Mouse (Mus musculus) heart, embryonic 16.5 days (tissue): Measurements from ENCODE around the gene Dhx40. TPM values are rescaled to one million over a fixed set of nuclear protein-coding genes. Genes with fewer than 3 reads are reported as not detected.
A peak's percentile ranks its signal among the peaks of the same experiment; 100 is the strongest.

Source experiments
- ATAC-seq: fragments of 200-750 bp; cut with Nextera tagmentation; replicated peaks from 2 replicates; pipeline ENCODE4 v1.8.0; 2017; ENCODE audit warnings: moderate number of reproducible peaks; ENCODE audit not compliant: insufficient read depth, low FRiP score; ENCODE audit errors: extremely low read depth
- H3K27ac ChIP-seq: fragments of 300-500 bp; sonication (generic); 2 replicates; pipeline ENCODE4 v1.5.1; 2014; ENCODE audit warnings: mild to moderate bottlenecking, low read length, control low read depth, moderate library complexity
- H3K27me3 ChIP-seq: fragments of 300-500 bp; sonication (generic); 2 replicates; pipeline ENCODE4 v1.6.1; 2014; ENCODE audit warnings: low read length, mixed read lengths; ENCODE audit not compliant: control insufficient read depth, insufficient read depth
- H3K36me3 ChIP-seq: fragments of 300-500 bp; sonication (generic); 2 replicates; pipeline ENCODE4 v1.6.1; 2014; ENCODE audit not compliant: control insufficient read depth, insufficient read depth
- H3K4me1 ChIP-seq: fragments of 300-500 bp; sonication (generic); 2 replicates; pipeline ENCODE4 v1.6.1; 2014; ENCODE audit warnings: low read length, mixed read lengths; ENCODE audit not compliant: control insufficient read depth, insufficient read depth
- H3K4me2 ChIP-seq: fragments of 300-500 bp; sonication (generic); 2 replicates; pipeline ENCODE4 v1.6.1; 2014; ENCODE audit warnings: low read depth, mild to moderate bottlenecking, control low read depth, low read length
- H3K4me3 ChIP-seq: fragments of 300-500 bp; sonication (generic); 2 replicates; pipeline ENCODE4 v1.5.1; 2014; ENCODE audit warnings: mild to moderate bottlenecking, control low read depth, low read length
- H3K9ac ChIP-seq: fragments of 300-500 bp; sonication (generic); 2 replicates; pipeline ENCODE4 v1.6.1; 2014; ENCODE audit warnings: low read length, control low read depth
- H3K9me3 ChIP-seq: fragments of 300-500 bp; sonication (generic); replicated peaks from 2 replicates; pipeline ENCODE4 v1.6.1; 2016; ENCODE audit warnings: low read length; ENCODE audit not compliant: control insufficient read depth
- WGBS: fragments of 180-500 bp; shearing (Covaris S2); extraction: QIAGEN DNeasy Blood & Tissue Kit; methylation state at CpG from one replicate; pipeline ENCODE4 v1.1.7; 2014; 5-methylcytosine and 5-hydroxymethylcytosine counted together
- polyA plus RNA-seq: library from polyadenylated mRNA; unstranded; fragments of >200 nt; fragmentation: Nextera tagmentation; extraction: Ambion mirVana; gene quantifications from 2 replicates; pipeline ENCODE4 v1.2.1, GENCODE M21; 2015

Dhx40 gene
- polyA plus RNA-seq, 1 experiment from 2014 or later, result 16.1 TPM

DNA sequence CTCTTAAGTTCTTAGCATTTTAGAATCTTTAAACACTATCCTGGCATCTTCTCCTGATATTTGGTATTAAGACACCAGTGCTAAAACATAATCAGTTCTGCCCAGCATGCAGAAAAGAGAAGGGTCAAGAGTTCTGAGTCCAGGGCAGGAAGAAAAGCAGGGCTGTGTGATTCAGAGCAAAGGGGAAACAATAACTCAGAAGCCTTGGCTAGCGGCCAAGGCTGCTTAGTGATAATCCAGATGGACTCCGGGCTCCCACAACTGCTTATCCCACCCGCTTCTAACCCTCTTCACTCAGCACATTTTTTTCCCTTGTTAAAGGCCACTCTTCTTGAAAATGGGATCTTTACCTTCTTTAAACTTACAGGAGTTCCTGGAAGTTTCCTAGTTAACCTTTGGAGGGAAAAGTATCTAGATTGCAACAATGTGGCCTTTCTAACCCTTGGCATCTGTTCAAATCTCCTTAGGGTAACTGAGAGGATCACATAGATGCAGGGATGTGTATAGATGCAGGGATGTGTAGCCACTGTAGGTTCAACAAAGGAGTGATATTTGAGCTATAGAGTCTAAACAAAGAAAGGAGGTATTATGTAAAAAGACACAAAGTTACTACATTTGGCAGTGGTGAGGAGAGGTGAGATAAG lies 33.1 kb upstream of the Dhx40 start:
- peak; percentile 80 for ATAC-seq
- Histone ChIP-seq H3K4me1 (peaks cover 24% of the 10 kb centered on the region), H3K9me3 (no peaks in the 10 kb centered on the region), H3K27me3 (no peaks in the 10 kb centered on the region), H3K36me3 (no peaks in the 10 kb centered on the region), H3K27ac (peak overlapping the region; percentile 81), H3K4me3 (no peak overlapping the region), H3K9ac (no peak overlapping the region), H3K4me2 (no peak overlapping the region)
- WGBS, result 5% methylated on average over 3 of the region's 3 CpGs

DNA sequence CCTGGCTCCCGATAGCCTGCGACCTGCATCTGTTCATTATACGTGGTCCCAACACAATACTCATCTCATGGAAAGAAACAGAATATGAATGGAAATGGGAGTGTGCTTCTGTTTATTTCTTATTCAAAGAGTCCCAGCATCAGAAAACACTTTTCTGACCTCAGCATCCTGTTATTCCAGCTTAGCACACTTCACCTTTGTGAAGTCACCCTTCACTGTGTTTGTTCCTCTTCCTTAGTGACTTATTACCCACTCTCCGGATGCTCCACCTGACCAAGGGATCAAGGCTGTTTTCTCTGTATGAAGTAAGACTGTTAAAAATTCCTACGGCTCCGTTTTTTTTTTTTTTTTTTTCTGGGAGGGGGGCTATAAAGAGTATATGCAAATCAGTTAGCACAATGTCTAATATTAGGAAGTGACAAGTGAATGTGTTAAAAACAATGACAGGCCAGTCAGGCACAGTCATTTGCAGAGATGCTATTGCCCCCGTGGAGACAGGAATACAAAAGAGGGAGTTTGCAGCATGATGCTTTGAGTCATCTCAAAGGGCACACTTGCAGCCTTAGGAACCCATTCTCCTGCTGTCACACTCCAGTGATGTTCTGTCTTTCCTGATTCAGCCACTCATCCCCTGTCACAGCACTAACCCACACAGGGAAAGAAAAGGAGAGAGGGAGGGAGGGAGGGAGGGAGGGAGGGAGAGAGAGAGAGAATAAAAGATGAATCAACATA lies 32.3 kb upstream of the Dhx40 start:
- Histone ChIP-seq H3K4me1 (peaks cover 24% of the 10 kb centered on the region), H3K36me3 (no peaks in the 10 kb centered on the region), H3K27ac (peak overlapping the region; percentile 81), H3K9me3 (no peaks in the 10 kb centered on the region), H3K27me3 (no peaks in the 10 kb centered on the region), H3K4me2 (no peak overlapping the region), H3K9ac (no peak overlapping the region), H3K4me3 (no peak overlapping the region)
- 41% methylated on average over 7 of the region's 7 CpGs for WGBS
- ATAC-seq, result no peak; the same call in 1 of the 2 replicates

DNA sequence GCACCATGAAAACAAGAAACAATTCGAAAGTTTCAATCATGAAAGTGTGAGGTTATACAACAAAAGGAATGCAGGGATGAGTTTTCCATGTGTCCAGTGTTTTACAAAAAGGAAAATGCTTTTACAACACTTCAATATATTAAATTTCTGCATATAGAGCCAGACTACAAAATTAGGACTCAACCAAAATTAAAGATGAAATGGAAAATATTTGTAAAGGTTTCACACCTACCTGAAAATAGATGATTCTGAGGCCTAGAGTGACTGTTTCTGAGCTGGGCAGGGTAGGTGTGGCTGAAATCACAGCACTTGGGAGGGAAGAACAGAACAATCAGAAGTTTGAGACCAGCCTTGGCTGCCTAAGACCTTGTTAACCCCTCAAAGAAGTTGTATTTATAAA lies 31.2 kb upstream of the Dhx40 start:
- Histone ChIP-seq H3K4me2 (no peak overlapping the region), H3K4me1 (peaks cover 24% of the 10 kb centered on the region), H3K9me3 (no peaks in the 10 kb centered on the region), H3K27me3 (no peaks in the 10 kb centered on the region), H3K9ac (no peak overlapping the region), H3K4me3 (no peak overlapping the region), H3K27ac (no peak overlapping the region; the same call in 1 of the 2 replicates), H3K36me3 (no peaks in the 10 kb centered on the region)
- WGBS, result 82% methylated on average over 1 of the region's 1 CpGs
- no peak for ATAC-seq

DNA sequence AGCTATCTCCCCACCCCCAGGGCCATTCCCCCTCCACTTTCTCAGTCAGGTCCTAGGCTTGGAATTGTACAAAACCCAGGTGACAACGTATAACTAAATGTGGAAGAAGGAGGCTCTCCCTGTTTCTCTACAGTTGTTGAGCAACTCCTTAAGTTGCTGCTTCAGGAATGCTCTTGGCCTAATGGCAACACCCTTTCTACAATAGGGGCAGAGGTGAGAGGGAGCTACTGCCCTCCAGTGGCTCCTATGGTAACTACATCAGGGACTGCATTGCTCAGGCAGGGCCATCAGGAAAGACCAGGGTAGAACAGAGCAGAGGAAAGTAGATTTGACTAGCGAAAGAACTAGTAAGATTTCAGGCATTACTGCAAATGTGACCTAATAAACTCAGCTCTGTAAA lies 28.8 kb upstream of the Dhx40 start:
- Histone ChIP-seq H3K9ac (no peak overlapping the region), H3K4me1 (peaks cover 19% of the 10 kb centered on the region), H3K36me3 (no peaks in the 10 kb centered on the region), H3K27me3 (no peaks in the 10 kb centered on the region), H3K4me3 (no peak overlapping the region), H3K27ac (no peak overlapping the region), H3K4me2 (no peak overlapping the region), H3K9me3 (no peaks in the 10 kb centered on the region)
- no peak for ATAC-seq
- 41% methylated on average over 2 of the region's 2 CpGs for WGBS

DNA sequence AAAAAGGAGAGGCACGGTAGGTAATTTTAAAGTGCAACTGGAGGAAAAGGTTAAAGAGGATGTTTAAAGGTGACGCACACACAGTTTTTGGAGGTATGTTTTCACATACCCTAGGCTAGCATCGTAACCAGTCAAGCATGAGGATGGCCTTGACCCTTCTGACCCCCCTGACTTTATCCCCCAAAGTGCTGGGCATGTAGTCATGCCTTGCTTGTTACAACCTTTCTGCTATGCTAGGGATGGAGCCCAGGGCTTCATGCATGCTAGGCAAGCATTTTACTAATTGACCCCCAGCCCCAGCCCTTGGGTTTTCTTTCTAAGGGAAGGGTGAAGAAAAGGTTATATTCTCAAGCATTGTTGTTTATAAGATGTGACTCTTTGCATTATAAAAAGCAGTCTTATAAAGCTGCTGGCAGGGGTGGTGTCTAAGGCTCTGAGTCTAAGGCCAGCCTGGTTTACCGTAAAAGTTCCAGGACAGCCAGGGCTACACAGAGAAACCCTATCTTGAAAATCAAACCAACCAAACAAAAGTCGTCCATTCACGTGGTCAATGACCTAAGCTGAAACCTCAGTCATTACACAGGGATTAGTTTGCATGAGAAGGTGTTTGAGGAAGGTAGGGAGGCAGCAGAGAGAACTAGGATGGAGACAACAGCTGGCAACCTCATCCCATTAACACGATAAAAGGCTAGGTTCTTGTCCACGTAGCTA lies 27.2 kb upstream of the Dhx40 start:
- no peaks in the 10 kb centered on the region for H3K36me3 ChIP-seq
- H3K4me2 ChIP-seq, result no peak overlapping the region
- H3K9me3 ChIP-seq, result no peaks in the 10 kb centered on the region
- no peak overlapping the region for H3K4me3 ChIP-seq
- H3K27me3 ChIP-seq, result no peaks in the 10 kb centered on the region
- H3K4me1 ChIP-seq, result peaks cover 4% of the 10 kb centered on the region; the same call in 1 of the 2 replicates
- no peak for ATAC-seq
- 67% methylated on average over 8 of the region's 8 CpGs for WGBS
- no peak overlapping the region for H3K9ac ChIP-seq
- H3K27ac ChIP-seq, result no peak overlapping the region

DNA sequence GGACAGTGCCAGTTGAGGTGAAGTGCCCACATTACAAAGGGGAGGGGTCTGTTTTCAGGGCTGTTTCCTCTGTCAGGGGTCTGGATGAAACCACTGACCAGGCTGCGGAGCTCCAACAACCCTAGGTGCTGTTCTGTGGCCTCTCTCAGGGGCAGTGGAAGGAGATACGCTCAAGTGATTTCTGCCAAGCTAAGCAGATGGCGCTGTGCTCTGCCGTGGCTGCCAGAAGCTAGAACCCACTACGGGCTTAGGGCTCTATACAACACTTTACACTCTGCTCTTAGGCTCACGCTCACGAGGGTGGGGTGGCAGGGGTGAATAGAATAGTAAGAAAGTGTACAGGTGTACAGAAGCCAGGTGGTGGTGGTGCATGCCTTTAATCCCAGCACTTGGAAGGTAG lies 26.5 kb upstream of the Dhx40 start:
- no peaks in the 10 kb centered on the region for H3K27me3 ChIP-seq
- H3K4me2 ChIP-seq, result no peak overlapping the region
- H3K4me1 ChIP-seq, result no peaks in the 10 kb centered on the region
- H3K4me3 ChIP-seq, result no peak overlapping the region
- H3K36me3 ChIP-seq, result no peaks in the 10 kb centered on the region
- WGBS, result 74% methylated on average over 7 of the region's 7 CpGs
- H3K9ac ChIP-seq, result no peak overlapping the region
- no peak for ATAC-seq
- H3K9me3 ChIP-seq, result no peaks in the 10 kb centered on the region
- no peak overlapping the region for H3K27ac ChIP-seq

DNA sequence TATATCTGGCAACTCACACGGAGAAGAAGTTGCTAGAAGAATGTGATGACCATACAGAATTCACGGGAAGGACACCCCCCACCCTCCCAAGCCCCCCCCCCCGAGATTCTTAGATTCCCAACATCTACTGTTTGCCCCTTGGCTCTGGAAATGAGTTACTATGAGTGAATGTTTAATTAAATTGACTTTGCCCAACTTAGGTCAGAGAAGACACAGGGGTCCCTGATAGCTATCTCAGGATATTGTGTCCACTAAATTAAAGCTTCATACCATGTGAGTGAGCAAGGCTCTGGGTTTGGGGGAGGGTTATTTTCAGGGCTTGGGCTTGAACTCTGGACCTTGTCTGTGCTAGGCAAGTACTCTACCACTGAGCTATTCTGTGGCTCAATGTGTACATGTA lies 25.6 kb upstream of the Dhx40 start:
- no peaks in the 10 kb centered on the region for H3K27me3 ChIP-seq
- peaks cover 4% of the 10 kb centered on the region for H3K4me1 ChIP-seq
- no peak overlapping the region for H3K4me2 ChIP-seq
- H3K4me3 ChIP-seq, result no peak overlapping the region
- H3K27ac ChIP-seq, result no peak overlapping the region
- H3K36me3 ChIP-seq, result no peaks in the 10 kb centered on the region
- H3K9ac ChIP-seq, result no peak overlapping the region
- 55% methylated on average over 3 of the region's 3 CpGs for WGBS
- no peak for ATAC-seq
- no peaks in the 10 kb centered on the region for H3K9me3 ChIP-seq

DNA sequence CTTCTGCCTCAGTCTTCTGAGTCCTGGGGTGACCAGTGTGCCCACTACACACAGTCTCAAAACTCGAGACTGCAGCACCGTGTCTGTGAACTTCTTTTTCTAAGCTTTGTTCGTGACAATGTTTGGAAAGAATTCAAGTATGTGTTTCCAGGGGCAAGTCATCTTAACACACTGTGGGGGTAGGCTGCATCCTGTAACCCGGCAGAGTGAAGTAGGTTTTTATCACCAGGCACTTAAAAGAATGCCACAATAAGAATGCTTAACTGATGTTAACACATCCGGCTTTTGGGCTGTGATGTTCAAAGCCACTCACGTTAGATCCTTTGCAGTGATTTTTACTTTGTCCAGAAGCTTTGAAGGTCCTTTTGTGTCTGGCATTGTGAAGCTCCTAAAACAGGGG lies 20.9 kb upstream of the Dhx40 start:
- WGBS, result 7% methylated on average over 6 of the region's 6 CpGs
- no peak for ATAC-seq

More for the DNA sequence above, 20.9 kb upstream of the Dhx40 start:
- Histone ChIP-seq H3K36me3 (no peaks in the 10 kb centered on the region), H3K4me2 (no peak overlapping the region), H3K27me3 (no peaks in the 10 kb centered on the region), H3K4me1 (peaks cover 6% of the 10 kb centered on the region), H3K9me3 (no peaks in the 10 kb centered on the region), H3K4me3 (no peak overlapping the region), H3K27ac (peak overlapping the region; percentile 69), H3K9ac (no peak overlapping the region)
